Mouse (Mus musculus) brain, embryonic 18.5 days (tissue): Measurements from ENCODE around the gene Ugcg.

ENCODE experiments used
- DNase-seq: peaks from one replicate; pipeline ENCODE4 v3.0.0-alpha.2; 2012; ENCODE audit warnings: low read depth, low spot score

The Ugcg gene

DNA sequence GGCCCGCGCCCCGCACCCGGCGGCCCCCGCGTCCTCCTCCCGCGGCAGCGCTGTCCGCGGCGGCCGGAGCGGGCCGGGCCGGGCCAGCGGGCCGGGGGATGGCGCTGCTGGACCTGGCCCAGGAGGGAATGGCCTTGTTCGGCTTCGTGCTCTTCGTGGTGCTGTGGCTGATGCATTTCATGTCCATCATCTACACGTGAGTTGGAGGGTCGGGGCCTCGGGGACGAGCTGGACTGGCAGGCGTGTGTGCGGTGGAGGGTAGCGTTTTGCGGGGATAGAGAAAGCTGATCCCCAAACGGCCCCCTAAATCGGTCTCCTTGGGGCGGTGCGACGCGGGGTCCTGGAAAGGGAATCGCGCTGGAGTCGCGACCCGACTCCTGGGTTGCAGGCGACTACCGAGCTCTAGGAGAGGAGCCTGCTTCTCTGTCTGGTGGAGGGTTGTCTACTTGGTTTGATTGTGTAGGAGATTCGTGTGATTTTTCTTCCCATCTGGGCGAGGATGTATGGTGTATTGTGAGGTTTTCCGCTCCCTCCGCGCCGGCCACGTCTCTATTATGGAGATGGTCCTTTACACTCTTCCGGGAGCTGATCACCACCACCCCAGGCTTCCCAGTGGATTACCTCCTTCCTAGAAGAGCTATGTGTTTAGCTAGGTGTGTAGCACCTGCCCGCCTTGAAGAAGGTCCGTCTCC, 635 bp downstream of the Ugcg start:
- DNase-seq, result no peak

DNA sequence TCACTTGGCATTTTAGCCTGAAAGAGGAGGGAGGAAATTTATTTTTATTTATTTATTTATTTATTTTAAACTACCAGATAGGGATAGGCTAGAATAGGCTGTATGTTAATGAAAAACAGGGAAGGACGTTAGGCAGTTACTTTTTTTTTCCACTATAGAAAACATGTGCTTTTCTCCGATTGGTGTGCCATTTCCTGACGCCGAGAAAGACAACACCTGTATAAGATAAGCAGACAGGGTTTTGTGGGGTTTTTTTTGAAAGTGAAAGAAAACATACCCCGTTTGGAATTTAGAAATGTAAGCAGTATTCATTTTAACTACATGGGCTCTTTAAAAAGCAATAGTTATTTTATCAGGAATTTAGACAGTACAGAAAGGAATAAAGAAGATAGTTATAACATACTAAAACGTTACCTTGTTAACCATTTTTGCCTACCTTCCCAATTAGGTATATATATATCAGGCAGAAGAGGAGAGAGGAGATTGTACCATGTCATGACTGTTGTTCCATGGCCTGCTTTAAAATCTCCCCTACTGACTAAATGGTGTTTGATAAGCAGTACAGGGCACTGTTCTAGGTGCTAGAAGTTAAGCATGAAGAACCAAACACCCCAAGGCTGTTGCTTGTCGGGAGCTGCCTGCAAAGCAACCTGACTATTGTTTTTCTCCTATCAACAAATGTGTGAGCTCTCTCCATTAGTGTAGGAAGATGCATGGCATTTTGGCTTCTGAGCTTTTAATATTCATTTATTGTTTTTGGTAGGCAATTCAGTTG, 1.8 kb downstream of the Ugcg start:
- no peak for DNase-seq

DNA sequence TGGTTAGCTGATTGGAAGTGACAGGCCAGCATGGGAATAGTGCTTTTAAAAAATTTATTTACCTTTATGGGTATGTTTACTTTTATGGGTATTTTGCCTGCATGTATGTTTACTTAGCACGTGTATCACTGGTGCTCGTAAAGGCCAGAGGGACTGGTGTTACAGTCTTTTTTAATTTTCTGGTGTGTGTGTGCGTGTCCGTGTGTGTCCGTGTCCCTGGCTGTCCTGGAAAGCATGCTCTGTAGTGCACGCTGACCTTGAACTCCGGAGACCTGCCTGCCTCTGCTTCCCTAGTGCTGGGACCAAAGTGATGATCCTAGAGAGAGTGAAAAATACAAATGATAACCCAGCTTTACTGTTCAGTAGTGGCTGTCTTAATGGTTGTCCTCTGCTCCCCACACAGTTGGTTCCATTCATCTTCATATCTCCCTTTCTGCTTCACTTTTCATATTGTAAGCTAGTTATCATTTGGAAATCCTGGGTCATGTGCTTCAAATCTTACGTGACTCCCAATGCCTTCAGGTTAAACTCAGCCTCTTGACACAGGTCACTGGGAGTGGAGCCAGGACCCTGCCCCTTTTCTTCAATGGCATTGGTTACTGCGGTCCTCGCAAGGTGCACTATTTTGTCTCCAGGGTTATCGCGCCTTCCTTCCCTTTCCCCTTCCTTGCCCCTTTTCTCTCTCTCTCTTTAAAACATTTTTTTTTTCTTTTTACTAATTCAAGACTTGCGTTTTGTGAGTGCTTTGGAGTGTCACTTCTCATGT, 5.9 kb downstream of the Ugcg start:
- no peak for DNase-seq

DNA sequence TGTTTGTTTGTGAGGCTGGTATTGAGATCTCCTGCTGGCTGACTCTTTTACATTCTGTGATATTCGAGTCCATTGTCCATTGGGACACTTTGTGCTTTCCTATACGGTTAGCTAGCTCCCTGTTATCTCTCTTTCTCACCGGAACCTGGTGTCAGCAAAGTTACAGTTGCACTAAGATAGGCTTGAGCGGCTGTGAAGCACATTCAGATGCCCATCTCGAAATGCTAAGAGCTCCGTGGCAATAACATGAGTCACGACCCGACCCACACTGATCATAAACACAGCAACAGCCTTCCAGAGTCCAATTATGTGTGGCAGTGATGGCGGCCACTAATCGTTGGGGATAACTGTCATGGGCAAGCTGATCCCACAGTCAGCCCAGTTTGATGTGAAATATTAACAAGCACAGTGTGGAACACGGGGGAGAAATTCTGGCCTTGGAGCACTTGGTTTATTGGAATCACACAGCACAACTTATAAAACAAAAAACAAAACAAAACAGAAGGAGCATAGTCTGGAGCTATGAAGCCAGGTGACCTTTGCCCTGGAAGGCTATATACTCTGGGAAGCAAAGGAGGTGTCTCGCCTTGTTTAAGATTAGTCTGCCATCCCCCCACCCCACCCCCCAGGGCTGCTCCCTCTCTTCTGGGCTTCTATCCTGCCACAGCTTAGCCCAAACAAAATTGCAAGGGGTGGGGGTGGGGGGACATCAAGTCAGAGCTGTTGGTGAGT, 7.5 kb downstream of the Ugcg start:
- no peak for DNase-seq

DNA sequence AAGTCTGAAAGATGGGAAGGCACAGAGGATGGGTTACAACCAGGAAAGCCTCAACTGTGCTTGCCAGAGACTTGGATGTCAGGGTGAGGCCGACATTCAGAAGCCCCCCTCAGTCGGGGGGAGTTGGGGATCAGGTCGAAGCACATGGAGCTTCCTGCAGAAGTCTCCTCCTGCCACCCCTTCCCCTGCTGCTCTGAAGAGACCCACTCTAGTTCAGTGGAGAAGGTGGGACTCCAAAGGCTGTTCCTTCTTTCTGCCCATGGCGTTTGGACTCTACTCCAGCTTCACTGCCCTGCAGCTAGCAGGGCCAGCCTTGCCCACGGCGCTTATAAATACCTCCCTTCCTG, 8.0 kb downstream of the Ugcg start:
- DNase-seq, result no peak

DNA sequence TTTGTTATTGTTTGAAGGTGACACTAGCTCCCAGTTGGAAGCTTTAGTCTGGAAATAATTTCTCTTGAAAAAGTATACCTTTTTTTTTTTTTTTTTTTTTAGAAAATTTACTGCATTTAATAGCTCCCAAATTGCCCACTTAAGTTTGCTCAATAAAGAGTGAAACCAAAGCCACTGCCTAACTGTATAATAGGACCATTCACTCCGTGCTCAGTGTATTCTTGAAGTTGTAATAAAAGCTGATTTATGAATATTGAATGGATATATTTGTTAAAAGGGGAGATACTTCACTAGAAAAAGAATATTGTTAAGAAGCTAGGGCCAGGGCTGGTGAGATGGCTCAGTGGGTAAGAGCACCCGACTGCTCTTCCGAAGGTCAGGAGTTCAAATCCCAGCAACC, 8.4 kb downstream of the Ugcg start:
- no peak for DNase-seq

DNA sequence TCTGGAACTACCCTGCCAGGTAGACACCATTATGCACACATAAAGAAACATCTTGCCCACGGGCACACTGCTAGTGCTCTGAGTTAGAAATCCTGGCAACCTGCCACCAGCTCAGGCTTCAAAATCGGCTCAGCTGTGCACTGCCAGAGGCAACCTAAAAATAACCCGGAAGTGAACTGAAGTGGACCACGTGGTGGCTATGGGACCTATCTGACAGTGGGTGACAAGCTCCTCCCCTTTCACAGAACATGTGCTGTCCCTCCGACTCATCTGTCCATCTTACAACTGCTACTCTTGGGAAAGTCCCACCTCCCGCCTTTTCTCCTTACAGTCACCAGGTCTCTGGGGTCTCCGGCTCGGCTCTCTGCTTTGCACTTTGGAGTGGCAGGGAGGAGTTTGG, 10.3 kb downstream of the Ugcg start:
- no peak for DNase-seq

DNA sequence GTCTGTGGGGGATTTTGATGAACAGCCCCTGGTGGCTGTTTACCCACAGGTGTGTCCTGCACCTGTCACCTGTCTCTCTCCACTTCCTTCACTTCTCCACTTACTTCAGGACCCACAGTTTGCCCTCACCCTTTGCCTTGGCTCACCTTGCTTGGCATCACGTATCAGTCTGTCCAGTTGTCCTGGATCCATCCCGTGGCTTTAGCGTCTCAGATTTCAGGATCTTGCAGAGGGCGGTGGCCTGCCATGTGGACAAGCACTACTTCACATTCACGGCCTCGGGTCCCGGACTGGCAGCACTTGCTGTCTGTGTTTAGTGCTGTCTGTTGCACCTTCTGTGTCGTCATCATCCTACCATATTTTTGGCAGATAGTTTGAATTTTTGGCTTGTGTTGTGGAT, 10.7 kb downstream of the Ugcg start:
- no peak for DNase-seq

DNA sequence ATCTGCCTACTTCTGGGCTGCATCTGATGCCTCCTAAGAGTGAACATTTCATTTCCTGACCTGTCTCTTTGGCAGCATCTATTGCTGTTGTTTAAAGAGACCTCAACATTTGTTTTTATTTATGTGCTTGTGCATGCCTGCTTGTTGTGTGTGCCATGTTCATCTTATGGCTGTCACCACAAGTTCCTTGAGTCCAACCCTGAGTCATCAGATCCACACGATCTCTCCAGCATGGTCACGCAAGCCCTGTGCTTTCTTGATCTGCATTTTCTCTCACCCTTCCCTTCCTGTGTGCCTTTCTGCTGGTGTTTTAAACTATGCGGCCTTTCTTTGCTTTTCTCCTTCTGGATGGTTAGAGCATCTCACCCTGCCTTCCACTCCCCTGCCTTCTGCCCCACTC, 11.6 kb downstream of the Ugcg start:
- no peak for DNase-seq

DNA sequence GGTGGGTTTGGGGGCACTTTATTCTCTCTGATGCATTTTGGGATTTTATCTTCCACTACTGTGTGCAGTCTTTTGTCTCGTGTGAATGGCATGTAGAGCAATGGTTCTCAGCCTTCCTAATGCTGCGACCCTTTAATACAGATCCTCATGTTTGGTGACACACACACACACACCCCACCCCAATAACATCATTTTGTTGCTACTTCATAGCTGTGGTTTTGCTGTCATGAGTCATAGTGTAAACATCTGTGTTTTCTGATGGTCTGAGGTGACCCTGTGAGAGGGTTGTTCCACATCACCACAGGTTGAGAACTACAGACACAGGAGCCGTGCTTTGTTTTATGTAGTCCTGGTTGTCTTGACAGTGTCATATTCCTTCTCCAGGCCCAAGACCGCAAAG, 15.6 kb downstream of the Ugcg start:
- DNase-seq, result no peak

DNA sequence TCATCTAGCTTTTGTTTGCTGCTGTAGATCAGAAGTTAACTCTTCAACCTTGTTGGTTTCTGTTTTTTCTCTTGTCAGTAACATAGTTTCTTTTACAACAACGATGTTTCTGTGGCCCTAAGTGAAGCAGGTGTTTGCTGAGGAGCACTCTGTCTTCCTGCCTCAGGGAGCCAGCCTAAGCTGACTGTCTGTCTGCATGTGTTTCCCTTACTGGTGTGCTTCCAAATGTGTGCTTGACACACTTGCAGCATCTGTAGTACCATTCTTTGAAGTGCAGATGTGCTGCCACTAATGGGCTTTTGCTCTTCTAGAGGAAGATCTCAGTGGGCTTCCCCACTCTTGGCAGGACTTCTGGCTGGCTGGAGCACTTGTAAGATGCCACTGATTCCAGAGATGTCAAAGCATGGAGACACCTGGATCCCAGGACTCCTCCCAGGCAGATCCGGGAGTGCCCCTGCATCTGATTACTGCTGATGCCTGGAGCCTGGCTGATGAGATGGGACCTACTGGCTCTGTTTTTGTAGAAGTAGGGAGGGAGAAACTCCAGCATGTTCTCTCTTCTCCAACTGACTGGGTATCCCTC, 16.8 kb downstream of the Ugcg start:
- no peak for DNase-seq

DNA sequence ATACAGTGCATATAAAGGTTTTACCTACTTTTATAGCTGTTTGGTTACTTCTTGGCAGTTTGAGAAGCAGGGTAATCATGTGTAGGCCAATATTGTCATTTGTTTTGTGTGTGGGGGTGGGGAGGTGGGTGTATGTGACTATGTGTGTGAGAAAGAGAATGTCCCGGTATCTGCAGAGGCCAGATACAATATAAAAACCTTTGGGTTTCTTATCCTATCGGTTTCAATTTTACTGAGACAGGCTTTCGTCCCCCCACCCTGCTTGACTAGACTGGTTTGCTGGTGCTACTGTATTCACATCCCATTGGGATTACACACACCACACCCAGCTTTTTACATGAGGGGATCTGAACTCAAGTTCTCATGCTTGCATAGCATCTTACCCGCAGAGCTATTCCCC, 17.5 kb downstream of the Ugcg start:
- no peak for DNase-seq

DNA sequence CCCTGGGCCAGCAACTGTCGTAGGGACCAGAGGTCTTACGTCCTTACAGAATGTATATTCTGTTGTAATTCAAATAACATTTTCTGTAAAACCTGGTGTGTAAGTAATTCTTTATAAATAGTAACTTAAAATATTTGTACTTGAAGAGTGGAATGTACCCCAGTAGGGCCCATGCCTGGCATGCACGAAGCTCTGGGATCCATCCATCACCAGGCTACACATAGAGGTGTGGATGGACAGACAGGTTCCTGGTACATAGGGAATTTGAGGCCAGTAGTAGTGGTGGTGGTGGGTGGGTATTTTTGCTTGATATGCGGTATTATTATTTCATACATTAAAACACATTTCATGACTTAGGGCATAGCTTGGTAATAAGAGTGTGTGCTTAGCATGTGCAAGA, 19.6 kb downstream of the Ugcg start:
- no peak for DNase-seq

DNA sequence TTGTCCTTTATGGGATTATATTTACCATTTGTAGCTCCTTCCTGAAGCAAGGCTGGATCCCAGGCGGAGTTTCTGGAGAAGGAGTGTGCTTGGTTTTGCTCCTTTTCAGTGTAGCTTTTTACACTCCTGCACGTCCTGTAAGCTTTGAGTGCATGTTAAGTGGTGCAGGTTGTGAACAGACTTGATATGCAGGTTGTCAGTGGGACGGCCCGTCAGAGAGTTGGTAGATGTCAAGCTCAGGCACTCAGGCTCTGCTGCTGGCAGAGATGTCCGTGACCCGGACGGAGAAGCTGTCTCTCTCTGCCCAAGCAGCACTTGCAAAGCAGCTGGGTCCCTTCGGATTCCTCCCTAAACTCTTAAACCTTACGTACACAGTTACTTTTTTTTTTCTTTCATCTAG, 22.1 kb downstream of the Ugcg start:
- no peak for DNase-seq

DNA sequence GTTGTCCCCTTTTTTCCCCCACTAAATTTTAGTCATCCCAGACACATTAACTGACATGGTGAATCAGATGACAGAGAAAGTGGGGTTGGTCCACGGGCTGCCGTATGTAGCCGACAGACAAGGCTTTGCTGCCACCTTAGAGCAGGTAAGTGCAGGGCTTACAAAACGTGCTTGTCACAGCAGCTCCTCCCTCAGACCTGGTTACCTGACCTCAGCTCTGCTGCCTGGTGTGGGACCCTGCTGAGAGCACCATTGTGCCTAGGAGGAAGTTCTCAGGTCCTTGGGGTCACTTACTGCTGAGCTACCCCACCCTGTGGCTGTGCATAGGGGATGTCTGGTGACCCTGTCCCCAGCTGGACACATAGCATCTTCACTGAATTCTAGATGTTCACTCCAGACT, 24.8 kb downstream of the Ugcg start:
- no peak for DNase-seq

DNA sequence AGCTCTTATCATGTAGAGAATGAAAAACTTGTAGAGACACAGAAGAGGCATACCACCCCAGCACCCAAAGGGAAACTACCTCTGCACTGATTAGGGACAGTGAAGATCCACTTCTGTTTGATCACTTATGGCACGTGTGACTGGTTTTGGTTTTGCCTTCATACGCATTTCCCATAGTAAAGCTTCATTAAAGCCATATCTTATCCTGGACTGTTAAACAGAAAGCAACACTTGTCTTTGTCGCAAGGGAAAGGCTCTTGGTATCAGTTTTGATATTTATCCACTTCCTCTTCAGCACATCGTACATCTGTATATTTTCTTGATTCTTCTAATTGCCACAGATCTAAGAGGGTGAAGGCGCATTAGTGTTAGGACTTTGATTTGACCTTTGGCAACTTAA, 25.6 kb downstream of the Ugcg start:
- DNase-seq, result no peak

DNA sequence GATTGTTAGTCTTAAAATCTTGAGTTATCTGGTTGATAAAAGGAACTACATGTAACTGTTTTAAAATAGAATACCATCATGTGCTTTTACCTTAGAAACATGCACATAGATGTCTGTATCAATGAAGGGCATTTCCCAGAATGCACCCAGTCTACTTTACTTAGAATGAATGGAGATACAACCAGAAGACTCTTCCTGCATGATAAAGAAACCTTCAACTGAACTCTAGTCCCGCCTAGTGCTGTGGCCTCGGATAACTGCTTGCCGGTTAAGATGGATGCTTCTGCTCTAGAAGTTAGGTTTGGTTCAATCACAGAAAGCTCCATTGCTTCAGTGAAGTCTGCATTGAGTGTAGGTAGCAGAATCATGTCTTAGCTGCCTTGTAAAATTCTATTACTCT, 26.5 kb downstream of the Ugcg start:
- DNase-seq, result no peak

DNA sequence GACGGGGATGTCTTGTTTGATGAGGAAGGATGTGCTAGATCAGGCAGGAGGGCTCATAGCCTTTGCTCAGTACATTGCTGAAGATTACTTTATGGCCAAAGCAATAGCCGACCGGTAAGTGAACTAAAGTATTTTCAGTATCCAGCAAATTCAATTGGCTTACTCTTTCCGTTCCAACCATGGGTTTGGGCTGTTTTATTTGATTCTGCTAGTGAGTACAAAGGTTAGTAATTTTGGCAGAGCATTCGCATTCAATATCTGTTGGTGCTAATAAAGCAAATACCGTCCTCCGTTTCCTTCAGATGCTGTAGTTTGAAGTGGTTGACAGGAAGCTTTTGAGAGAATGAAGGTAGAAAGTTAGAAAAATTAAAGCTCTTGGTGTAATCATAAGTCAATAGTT, 28.0 kb downstream of the Ugcg start:
- DNase-seq, result no peak

DNA sequence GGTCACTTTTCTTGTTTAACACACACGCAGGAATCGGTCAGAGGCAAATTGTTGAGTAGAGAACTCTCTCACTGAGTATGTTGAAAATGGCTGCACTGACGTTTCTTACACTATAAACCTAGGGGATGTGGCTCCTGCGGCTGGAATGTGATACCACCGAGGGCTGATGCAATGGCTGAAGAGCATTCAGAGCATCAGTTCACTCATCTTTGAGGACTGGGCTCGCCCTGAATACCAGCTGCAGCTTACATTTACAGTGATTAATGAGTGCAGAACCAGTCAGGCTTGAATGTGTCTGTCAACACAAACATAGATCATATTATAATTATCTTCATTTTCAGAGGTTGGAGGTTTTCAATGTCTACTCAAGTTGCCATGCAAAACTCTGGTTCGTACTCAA, 29.1 kb downstream of the Ugcg start:
- no peak for DNase-seq

DNA sequence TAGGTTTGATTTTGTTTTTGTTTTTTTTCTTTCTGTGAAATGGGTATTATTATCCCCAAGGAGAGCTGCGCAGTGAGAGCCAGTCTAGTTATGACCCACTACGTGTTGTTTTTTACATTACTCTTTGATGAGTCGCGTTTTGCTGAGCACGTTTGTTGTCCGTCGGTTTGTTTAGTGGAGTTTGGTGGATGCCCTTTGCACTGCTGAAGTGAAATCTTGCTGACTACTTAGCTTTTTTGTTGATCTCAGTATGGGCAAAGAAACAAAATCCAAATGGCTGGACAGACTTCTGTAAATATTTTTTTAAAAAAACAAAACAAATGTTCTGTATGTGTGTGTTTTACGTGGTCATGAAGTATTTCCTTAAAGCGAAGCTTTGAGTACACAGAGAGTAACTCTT, 33.2 kb downstream of the Ugcg start:
- DNase-seq, result no peak

DNA sequence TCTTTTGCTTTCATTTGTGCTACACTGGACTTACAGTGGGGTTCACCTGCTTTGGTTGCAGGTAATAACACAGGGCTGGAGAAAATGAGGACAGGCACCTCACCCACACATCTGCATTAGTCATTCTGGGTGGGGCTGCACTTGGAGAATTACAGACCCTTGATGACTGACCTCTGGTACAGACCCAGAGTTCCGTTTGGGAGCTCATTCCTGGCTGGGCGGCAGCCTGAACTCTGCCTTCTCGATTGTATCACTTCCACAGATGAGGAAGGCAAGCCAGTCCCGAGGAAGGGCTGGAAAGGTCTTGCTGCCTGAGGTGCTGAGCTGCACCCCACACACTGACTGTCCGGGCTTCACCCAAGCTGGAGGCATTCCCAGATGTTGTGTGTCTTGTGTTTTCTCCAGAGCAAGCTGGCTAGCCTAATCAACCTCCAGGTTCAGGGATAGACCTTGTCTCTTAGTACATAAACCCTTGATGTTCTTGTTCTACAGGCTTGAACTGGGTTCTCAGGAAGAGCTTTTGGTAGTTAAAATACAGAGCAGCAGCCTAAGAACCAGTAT, 34.1 kb downstream of the Ugcg start:
- DNase-seq, result no peak

DNA sequence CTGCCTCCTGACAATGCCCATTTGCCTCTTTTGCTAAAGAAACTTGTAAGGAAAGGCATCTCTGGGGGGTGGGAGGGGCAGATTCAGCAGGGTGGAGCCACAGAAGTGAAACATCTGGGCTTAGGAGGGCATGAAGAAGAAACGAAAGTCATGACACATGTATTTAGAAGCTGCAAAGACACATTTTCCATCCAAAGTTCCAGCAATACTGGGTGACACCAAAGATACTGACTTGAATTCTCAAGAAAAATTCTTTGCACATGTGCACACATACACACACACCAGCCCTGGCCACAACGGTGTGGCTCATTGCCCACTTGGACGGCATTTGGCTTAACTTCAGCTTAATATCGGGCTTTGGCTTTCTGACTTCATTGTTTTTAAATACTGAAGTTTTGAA, 35.8 kb downstream of the Ugcg start:
- DNase-seq, result no peak
